Mouse (Mus musculus) thymus, adult 2 months (tissue): ENCODE data around the gene Arx. TPM values are rescaled to one million over a fixed set of nuclear protein-coding genes. Genes with fewer than 3 reads are reported as not detected.
A peak's percentile ranks its signal among the peaks of the same experiment; 100 is the strongest.

Experiments used
- DNase-seq: peaks from one replicate; pipeline ENCODE4 v3.0.0; 2021
- H3K27ac ChIP-seq: fragments of 200-500 bp; 2 replicates; pipeline ENCODE4 v1.5.1; 2012; ENCODE audit warnings: low read length, control low read depth; ENCODE audit not compliant: control insufficient read depth, insufficient read depth
- H3K27me3 ChIP-seq: fragments of 200-500 bp; 2 replicates; pipeline ENCODE4 v1.6.1; 2012; ENCODE audit warnings: mild to moderate bottlenecking, low read length, moderate library complexity, mixed read lengths; ENCODE audit not compliant: control insufficient read depth, insufficient read depth
- H3K36me3 ChIP-seq: fragments of 200-500 bp; 2 replicates; pipeline ENCODE4 v1.6.1; 2012; ENCODE audit warnings: mild to moderate bottlenecking, low read length, moderate library complexity; ENCODE audit not compliant: control insufficient read depth, insufficient read depth
- H3K4me1 ChIP-seq: fragments of 200-500 bp; replicated peaks from 2 replicates; pipeline ENCODE4 v1.6.1; 2012; ENCODE audit warnings: low read length; ENCODE audit not compliant: control insufficient read depth, insufficient read depth
- H3K4me3 ChIP-seq: fragments of 200-500 bp; 2 replicates; pipeline ENCODE4 v1.5.1; 2012; ENCODE audit warnings: mild to moderate bottlenecking, low read length, control low read depth, moderate library complexity; ENCODE audit not compliant: control insufficient read depth, insufficient read depth
- CTCF ChIP-seq: fragments of 200-500 bp; IDR thresholded peaks from 2 replicates; pipeline ENCODE4 v1.5.1; 2012; ENCODE audit warnings: mild to moderate bottlenecking, control low read depth, low read length, moderate library complexity, borderline replicate concordance; ENCODE audit not compliant: control insufficient read depth, poor library complexity, insufficient read depth; ENCODE audit errors: extremely low read depth
- POLR2A ChIP-seq: fragments of 200-500 bp; IDR thresholded peaks from 2 replicates; pipeline ENCODE4 v1.6.1; 2012; ENCODE audit warnings: mild to moderate bottlenecking, low read length, control low read depth, moderate library complexity; ENCODE audit not compliant: control insufficient read depth, poor library complexity, insufficient read depth; ENCODE audit errors: extremely low read depth
- WGBS: fragments of 180-500 bp; shearing (Covaris S2); methylation state at CpG from one replicate; pipeline ENCODE4 v1.1.7; 2018; 5-methylcytosine and 5-hydroxymethylcytosine counted together
- polyA plus RNA-seq: library from polyadenylated mRNA; depleted of rRNA; stranded (reverse); fragments of >200 nt; gene quantifications from 2 replicates; pipeline ENCODE4 v1.2.3, GENCODE M21; 2012; rRNA removed

Gene Arx
- polyA plus RNA-seq = not detected in 2 replicates

DNA sequence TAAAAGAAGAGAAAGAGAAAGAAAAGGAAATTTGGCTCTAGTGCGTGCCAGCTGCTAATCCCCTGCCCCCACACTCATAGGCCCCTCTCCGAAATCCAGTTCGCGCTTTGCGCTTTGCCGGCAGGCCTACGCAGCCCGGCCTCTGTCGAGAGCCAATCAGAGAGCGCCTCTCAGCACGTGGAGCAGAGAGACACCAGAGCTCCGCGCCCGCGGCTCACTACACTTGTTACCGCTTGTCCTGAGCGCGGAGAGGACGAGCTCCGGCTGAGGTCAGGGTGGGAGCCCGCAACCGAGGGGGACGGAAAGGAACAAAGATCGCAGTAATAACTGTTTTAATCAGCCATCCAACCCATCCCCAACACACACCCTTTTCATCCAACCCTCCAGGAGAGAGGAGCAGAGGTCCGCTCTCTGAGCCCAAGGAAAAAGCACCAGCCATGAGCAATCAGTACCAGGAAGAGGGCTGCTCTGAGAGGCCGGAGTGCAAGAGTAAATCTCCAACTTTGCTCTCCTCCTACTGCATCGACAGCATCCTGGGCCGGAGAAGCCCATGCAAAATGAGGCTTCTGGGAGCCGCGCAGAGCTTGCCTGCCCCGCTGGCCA lies at the start of gene Arx:
Gene Arx, plus strand, starts transcription at position 155 of the 603 bp plus-strand sequence.
- peaks cover 4% of the 10 kb centered on the region; the same call in 1 of the 2 replicates for H3K4me1 ChIP-seq
- peak within 1 kb of the TSS; percentile 32 for H3K4me3 ChIP-seq
- TF ChIP-seq POLR2A = no peak
- TF ChIP-seq CTCF = no peak
- 2% methylated on average over 31 of the region's 31 CpGs for WGBS
- H3K27me3 ChIP-seq = peaks cover 16% of the 10 kb centered on the region
- DNase-seq = peak; percentile 74
- no peak within 1 kb of the TSS for H3K27ac ChIP-seq
- no peaks in the 10 kb centered on the region for H3K36me3 ChIP-seq

DNA sequence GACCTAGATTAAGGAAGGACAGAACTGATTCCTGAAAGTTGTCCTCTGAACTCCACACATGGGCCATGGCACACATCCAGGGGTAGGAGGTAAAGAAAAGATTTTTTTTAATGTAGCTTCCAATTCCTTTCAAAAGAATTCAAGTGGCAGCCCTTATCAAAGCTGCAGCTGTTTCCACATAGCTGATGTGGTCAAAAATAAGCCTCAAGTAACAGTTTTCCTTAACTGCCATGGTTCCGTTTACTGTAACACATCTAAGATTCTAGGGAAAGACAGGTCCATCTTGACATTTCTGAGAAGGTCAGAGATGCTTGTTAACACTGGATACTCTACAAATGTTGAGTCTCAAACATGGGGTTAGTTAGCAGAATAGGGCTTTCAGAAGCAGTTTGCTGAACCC lies 34.9 kb upstream of the Arx start:
- H3K27me3 ChIP-seq = no peaks in the 10 kb centered on the region
- DNase-seq = no peak
- H3K27ac ChIP-seq = no peak overlapping the region
- no peak overlapping the region for H3K4me3 ChIP-seq
- 11% methylated on average over 1 of the region's 1 CpGs for WGBS
- no peaks in the 10 kb centered on the region for H3K4me1 ChIP-seq
- no peaks in the 10 kb centered on the region for H3K36me3 ChIP-seq
- no peak for TF ChIP-seq POLR2A
- no peak for TF ChIP-seq CTCF

DNA sequence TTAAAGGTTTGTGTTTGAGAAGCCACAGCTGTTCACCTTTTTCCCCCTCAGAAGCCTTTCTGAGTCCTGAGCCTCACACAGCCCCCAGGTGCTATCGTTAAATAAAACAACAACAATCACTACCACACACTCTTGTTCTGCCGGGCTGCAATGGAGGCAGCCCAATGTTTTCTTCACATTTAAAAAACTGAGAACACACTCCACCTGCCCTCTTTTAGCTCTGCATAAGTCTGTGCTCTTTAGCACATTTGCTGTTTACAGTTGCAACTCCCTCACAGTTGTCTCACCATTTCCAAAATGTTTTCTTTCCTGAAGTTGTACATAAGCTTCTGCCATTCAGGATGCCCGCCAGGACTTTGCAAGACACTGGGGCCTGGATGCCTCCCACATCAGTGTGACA lies 10.6 kb upstream of the Arx start:
- DNase-seq = no peak
- no peaks in the 10 kb centered on the region for H3K36me3 ChIP-seq
- H3K27ac ChIP-seq = no peak overlapping the region
- H3K4me3 ChIP-seq = no peak overlapping the region
- no peaks in the 10 kb centered on the region for H3K27me3 ChIP-seq
- WGBS = 66% methylated on average over 3 of the region's 3 CpGs
- TF ChIP-seq POLR2A (no peak), CTCF (no peak)
- no peaks in the 10 kb centered on the region for H3K4me1 ChIP-seq

DNA sequence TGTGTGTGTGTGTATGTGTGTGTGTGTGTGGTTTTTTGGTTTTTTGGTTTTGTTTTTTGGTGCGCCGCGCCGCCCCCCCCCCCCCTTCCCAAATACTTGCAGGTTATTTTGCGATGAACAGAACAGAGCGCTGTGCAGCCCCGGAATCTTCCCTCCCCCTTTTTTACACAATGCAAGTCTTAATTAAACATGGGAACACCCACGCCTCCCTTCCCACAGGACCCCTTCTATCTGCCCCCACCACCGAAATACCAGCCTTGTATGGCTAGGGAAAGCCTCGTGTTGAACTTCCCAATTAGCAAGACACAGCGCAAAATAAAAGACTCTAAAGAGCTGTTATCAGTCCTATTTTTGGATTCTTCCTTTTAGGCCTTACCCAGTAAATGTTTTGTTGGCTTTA lies 6.3 kb upstream of the Arx start:
- peaks cover 3% of the 10 kb centered on the region; the same call in 1 of the 2 replicates for H3K27me3 ChIP-seq
- 50% methylated on average over 8 of the region's 11 CpGs for WGBS
- H3K36me3 ChIP-seq = no peaks in the 10 kb centered on the region
- H3K4me3 ChIP-seq = no peak overlapping the region
- no peaks in the 10 kb centered on the region for H3K4me1 ChIP-seq
- TF ChIP-seq POLR2A = no peak
- TF ChIP-seq CTCF = no peak
- H3K27ac ChIP-seq = no peak overlapping the region
- DNase-seq = no peak

DNA sequence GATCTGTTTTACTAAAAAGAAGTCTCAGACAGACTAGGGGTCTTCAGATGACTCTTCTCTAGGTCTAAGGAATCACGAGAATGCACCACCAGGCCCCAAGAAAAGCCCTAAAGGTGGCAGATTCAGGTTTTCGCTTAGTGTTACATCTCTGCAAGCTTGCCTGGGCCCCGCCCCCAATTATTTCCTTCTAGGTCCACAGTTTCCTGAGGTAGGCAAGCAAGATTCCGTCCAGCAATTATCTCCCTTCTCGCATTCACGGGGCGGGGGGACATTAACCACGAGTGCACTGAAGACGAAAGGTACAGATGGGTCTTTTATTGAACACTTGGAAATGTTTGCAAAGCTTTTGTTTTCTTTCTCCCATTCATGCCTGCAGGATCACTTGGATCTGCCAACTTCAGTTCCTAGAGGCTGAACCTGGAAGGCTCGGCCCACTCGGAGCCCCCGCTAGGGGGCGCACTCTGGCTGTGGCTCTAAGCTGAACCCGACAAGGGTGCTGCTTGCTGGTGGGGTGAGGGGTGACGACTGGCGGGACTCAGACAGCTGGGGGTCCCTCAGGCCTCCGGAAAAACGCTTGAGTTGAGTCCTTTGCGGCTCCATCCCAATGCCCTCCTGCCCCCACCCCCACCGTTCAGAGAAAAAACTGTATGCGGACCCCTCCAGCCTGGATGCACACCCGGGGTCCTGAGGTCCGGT lies 5.1 kb upstream of the Arx start:
- 0 out of 2 replicates have a peak, but pooled peaks cover 2% of the 10 kb centered on the region for H3K4me1 ChIP-seq
- H3K27me3 ChIP-seq = peaks cover 6% of the 10 kb centered on the region; the same call in 1 of the 2 replicates
- DNase-seq = peak; percentile 50
- H3K27ac ChIP-seq = no peak overlapping the region
- H3K4me3 ChIP-seq = no peak overlapping the region
- 10% methylated on average over 23 of the region's 23 CpGs for WGBS
- no peaks in the 10 kb centered on the region for H3K36me3 ChIP-seq
- TF ChIP-seq POLR2A (no peak), CTCF (peak; percentile 76)

DNA sequence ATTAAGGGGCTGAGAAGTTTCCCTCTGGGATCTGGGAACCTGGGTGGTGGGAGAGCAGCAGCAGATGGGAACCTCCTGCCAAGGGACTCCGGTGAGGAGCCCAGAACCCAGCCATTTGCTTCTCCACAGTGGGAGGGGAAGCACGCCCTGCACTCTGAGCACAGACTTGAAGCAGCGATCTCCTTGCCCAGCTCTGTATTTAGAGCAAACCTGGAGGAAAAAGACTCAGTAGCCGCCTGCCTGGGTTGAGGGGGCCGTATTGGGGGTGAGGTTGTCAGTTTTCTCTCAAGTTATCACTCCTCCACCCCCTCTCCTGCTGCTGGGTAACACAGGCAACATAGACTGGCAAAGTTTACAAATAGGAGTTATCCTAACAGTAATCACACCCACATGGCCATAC lies 4.5 kb upstream of the Arx start:
- no peak for DNase-seq
- Histone ChIP-seq H3K27me3 (peaks cover 10% of the 10 kb centered on the region; the same call in 1 of the 2 replicates), H3K4me1 (peaks cover 4% of the 10 kb centered on the region; the same call in 1 of the 2 replicates), H3K27ac (no peak overlapping the region), H3K36me3 (no peaks in the 10 kb centered on the region), H3K4me3 (no peak overlapping the region)
- 6% methylated on average over 5 of the region's 5 CpGs for WGBS
- TF ChIP-seq CTCF (no peak), POLR2A (no peak)

DNA sequence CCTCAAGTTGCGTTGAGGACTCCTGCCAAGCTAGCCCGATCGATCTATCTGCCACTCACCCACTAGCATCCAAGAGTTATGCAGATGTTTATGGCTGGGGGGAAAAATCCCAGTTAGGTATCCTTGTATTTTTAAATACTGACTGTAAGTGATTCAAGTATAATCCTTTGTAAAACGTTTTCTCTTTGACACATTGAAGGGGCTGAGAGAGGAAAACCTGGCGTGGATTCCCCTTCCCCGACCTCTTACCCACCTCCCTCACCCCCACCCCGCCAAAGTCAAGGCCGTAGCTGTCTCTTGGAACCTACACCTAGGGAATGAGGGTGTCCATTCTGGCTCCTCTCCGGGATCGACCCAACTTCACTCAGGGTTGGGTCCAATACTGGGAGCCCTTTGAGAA lies 1.2 kb upstream of the Arx start:
- TF ChIP-seq POLR2A (no peak), CTCF (no peak)
- Histone ChIP-seq H3K4me3 (no peak overlapping the region), H3K36me3 (no peaks in the 10 kb centered on the region), H3K27ac (no peak overlapping the region), H3K4me1 (peaks cover 4% of the 10 kb centered on the region; the same call in 1 of the 2 replicates), H3K27me3 (peaks cover 16% of the 10 kb centered on the region)
- WGBS = 8% methylated on average over 10 of the region's 10 CpGs
- no peak for DNase-seq
